Mouse (Mus musculus) lung, postnatal 0 days (tissue): ENCODE data around the gene Fgfr3.
A peak's percentile ranks its signal among the peaks of the same experiment; 100 is the strongest.

ENCODE experiments used
- CTCF ChIP-seq: IDR thresholded peaks from 2 replicates; pipeline ENCODE4 v1.5.1; 2016; ENCODE audit warnings: antibody characterized with exemption, mild to moderate bottlenecking
- EP300 ChIP-seq: IDR thresholded peaks from 2 replicates; pipeline ENCODE4 v1.6.1; 2016; ENCODE audit warnings: antibody characterized with exemption, mild to moderate bottlenecking, control low read depth

DNA sequence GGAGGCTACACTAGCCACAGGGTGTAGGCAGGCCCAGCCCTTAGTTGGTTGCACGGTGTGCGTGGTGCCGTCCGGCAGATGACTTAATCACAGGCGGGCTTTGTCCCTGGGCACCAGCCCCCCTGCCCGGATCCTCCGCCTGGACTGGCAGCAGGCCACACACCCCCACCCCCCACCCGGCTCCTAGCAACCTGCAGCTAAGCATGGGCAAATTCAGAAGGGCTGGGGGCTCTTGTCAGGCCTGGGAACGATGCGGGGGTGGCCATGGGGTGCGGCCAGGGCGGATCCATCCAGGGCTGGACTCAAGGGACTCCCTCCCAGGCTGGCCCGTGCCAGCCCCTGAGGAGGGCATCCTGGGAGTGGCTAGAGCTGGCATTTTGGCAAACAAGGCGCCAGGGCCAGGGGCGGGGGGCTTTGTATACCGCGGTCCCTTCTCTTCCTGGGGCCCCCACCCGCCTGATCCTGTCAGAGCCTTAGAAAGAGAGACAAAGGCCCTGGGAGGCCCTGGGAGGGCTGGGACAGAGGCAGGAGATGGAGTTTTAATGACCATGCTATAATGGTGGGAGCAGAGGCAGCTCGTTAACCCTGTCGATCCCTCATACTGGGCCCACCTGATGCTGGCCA lies 32.1 kb upstream of the Fgfr3 start:
- TF ChIP-seq CTCF (no peak), EP300 (peak; percentile 28; the same call in 1 of the 2 replicates)
